Mouse (Mus musculus) E14TG2a.4 (cell line): ENCODE measurements around the gene Boll.

Experiments used
- CTCF ChIP-seq: conservative IDR thresholded peaks from 2 replicates; pipeline ENCODE4 v1.5.1; 2014; ENCODE audit warnings: low read length
- POU5F1 ChIP-seq: IDR thresholded peaks from 2 replicates; pipeline ENCODE4 v1.6.1; 2014; ENCODE audit warnings: low read length, borderline replicate concordance

- TF ChIP-seq CTCF (no peak), POU5F1 (no peak)
Observed at GRCm38 (mm10) chr1:55236890-55237642, 126.2 kb downstream of the Boll start, which contains the start of gene Mars2.
